Mouse (Mus musculus): ENCODE data around the gene Rpn2. TPM values are rescaled to one million over a fixed set of nuclear protein-coding genes. Genes with fewer than 3 reads are reported as not detected.

The Rpn2 gene
- 100 to 1,000 TPM; 115 to 134 TPM for total RNA-seq (2023)

GRCm38 (mm10) chr2:157278717-157279415, at the start of gene Rpn2:
Gene Rpn2, plus strand, starts transcription at chr2:157279017.

GRCm38 (mm10) chr2:157279416-157279800, 591 bp downstream of the Rpn2 start, which contains the start of gene Mroh8:
Gene Mroh8, minus strand, starts transcription at chr2:157279549.

GRCm38 (mm10) chr2:157347361-157348159, 68.7 kb downstream of the Rpn2 start, which contains the start of gene Ghrh:
Gene Ghrh, minus strand, starts transcription at chr2:157347506.

GRCm38 (mm10) chr2:157367184-157367893, 88.5 kb downstream of the Rpn2 start, which contains the start of gene Manbal:
Gene Manbal, plus strand, starts transcription at chr2:157367594.

Other genes starting within 250 kb of the Rpn2 start
- gene Soga1, start 199.8 kb upstream of the Rpn2 start, total RNA-seq (2023): 1 to 10 TPM; 2.8 to 3.3 TPM
- not detected for gene Tldc2, start 192.0 kb upstream of the Rpn2 start, total RNA-seq (2023)
- gene Samhd1, start 143.8 kb upstream of the Rpn2 start, total RNA-seq (2023): 100 to 1,000 TPM; 570 to 583 TPM
- gene Rbl1, start 74.5 kb upstream of the Rpn2 start, total RNA-seq (2023): 10 to 100 TPM; 34.1 to 34.7 TPM
- under 1 TPM in 1 of 2 experiments, not detected in 1; 0.36 TPM for gene Mroh8, start 532 bp downstream of the Rpn2 start, total RNA-seq (2023)
- not detected for gene Ghrh, start 68.5 kb downstream of the Rpn2 start, total RNA-seq (2023)
- 10 to 100 TPM; 13.2 to 17.2 TPM for gene Manbal, start 88.6 kb downstream of the Rpn2 start, total RNA-seq (2023)
- under 1 TPM; 0.49 to 0.99 TPM for gene Src, start 139.4 kb downstream of the Rpn2 start, total RNA-seq (2023)